Mouse (Mus musculus): Measurements from ENCODE around the gene Mup9.
"Not testable (repeated sequence)": the region's sequence is repeated elsewhere in the genome, so short reads cannot be mapped to it uniquely, and the experiment has no call there.

Mup9 gene

DNA sequence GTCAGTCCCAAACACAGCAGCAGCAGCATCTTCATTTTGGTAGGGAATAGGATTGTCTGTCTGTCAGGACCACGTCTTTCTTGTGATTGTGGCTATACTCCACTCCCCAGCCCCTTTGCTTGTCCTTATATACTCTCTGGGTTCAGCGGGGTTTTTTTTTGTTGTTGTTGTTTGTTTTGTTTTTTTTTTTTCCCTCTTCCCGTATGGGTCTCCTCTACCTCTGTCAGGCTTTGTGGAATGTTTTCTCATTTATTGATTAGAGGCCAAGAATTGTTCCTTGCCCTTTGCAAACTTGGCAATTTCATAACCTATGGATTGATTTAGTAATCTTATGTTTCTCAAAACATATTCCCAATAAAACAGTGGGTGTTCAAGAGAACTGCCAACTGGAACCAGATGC is at the start of gene Mup9:
Gene Mup9, minus strand, starts transcription at position 101 of the 400 bp plus-strand sequence.
- DNase-seq (ENCODE audit: low spot score in 2 of 2) = not testable (repeated sequence)
